Mouse (Mus musculus) adrenal gland, adult 18-20 months (tissue): ENCODE data around the gene Bicdl1. TPM values are rescaled to one million over a fixed set of nuclear protein-coding genes. Genes with fewer than 3 reads are reported as not detected.

Experiments
- DNase-seq, 2 experiments: peaks; one replicate each; pipeline ENCODE4 v3.0.0; 2021 to 2022; ENCODE audit warnings: low spot score in 2 of 2
- total RNA-seq, 2 experiments: library from RNA; stranded (reverse); gene quantifications; 1 replicate in 1 of 2; 2 replicates in 1 of 2; pipeline ENCODE4 v1.2.3; 2021

Gene Bicdl1
- total RNA-seq, 2 experiments from 2014 or later: 6.9 to 9.1 TPM

DNA sequence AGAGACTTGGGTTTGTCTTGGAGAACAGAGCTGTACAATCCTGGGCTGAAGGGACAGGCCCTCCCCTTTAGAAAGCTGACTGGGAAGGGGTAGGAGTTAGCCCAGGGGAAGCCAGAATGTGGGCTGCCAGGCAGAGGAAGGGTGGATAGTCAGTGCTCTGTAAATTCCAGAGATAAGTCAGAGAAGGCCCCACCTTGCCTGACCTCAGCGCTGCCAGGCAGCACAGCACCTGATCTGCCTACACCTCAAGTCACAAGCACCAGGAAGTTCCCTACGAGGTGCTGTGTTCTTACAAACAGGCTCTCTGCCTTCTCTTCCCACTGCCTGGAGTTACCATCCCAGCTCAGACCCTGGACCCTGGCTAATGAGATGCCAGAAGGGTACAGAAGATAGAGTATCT lies 61.0 kb downstream of the Bicdl1 start:
- DNase-seq: no peak

DNA sequence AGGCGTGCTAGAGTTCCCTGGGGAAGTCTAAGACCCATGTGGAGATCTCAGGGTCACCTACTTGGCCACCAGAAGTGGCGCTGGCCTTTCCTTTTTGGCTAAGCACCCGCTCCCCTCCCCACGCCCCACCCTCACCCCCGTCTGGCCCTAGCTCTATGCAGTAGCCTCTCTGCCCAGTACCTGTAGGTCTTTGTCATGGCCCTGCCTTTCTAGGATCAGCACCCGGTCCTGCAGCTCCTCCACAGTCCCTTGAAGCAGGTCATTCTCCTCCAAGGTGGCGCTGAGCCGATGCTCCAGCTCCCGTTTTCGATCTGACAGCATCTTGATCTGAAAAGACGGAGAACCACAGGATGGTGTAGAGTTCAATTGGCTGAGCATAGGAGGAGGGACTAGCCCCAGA lies 61.4 kb downstream of the Bicdl1 start:
- no peak for DNase-seq

DNA sequence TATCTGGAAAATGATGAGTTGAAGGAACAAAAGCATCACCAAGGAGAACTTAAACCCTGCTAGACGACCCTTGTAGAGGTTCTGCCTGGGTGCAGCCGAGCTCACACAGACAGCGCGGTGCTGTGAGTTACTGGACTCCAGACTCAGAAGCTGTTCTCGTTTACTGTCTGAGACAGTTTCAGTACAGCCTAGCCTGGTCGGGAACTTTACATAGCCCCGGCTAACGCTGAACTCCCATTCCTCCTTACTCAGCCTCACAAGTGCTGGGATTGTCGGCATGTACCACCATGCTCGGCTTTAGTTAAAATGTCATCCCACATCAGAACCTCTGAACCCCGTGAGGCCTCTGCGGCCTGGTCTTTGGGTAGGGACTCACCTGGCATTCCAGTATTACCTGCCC lies 62.4 kb downstream of the Bicdl1 start:
- DNase-seq: no peak

GRCm38 (mm10) chr5:115667894-115668293 lies 63.5 kb downstream of the Bicdl1 start:
- DNase-seq: no peak

DNA sequence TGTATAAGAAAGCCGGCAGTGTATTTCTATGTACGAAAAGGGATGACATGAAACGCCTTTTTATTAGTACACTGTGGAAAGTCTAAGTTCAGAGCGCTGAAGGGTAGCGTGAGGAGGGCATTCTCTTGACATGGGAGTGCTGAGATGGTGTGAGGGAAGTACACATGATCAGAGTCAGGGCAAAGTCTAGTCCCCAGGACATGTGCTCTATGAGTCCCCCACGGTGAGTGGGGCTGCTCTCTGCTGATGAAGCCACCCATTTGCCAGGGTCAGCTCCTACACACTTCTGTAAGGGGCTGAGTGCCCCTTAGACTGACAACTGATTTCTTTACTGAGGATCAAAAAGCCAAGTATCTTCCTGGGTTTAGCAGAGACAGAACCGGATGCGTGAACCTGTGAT lies 64.2 kb downstream of the Bicdl1 start:
- no peak for DNase-seq

- no peak for DNase-seq
Measured at GRCm38 (mm10) chr5:115666366-115667065, 64.9 kb downstream of the Bicdl1 start.

DNA sequence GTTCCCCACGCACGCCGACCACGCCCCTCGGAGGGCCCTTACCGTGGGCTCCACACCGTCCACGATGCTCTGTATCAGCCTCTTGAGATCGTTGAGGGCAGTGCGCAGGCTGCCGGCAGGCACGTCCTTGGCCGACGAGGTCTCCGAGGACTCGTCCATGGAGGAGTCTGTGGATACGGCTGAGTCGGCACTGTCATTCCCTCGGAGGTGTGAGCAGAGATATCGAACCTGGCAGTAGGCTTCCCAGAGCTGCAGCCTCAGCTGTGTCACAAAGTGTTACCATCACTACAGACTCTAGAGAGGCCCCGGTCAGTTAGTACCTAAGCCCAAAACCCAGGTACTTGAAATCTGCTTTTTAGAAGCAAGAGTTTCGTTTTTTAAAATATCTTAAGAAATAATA lies 68.8 kb downstream of the Bicdl1 start:
- DNase-seq: no peak

- DNase-seq: no peak
Measured at GRCm38 (mm10) chr5:115658352-115658751, 73.1 kb downstream of the Bicdl1 start.

GRCm38 (mm10) chr5:115657234-115657633 lies 74.2 kb downstream of the Bicdl1 start:
- no peak for DNase-seq

GRCm38 (mm10) chr5:115656677-115657076 lies 74.7 kb downstream of the Bicdl1 start:
- DNase-seq: no peak

- no peak for DNase-seq
Measured at GRCm38 (mm10) chr5:115653776-115654175, 77.6 kb downstream of the Bicdl1 start.

- DNase-seq: peak; percentile 100
Measured at GRCm38 (mm10) chr5:115652681-115653575, 78.5 kb downstream of the Bicdl1 start.

DNA sequence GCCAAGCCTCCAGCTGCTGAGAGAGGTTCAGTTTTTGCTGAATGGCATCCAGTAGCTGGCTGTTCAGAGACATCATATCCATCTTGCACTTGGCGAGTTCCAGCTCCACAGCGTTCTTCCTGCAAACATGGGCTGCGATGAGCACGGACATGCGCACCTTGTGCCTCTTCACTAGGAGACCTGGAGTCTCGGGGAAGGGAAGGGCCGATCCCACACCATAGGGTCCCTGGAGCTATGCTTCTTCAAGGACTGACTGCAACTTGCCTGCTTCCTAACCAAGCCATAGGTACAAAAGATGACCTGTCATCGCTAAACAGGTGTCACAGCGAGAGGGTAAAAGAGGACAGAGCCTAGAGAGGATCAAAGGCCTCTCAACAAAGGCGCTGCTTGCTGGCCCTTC lies 79.6 kb downstream of the Bicdl1 start:
- DNase-seq: no peak

- DNase-seq: no peak
Measured at GRCm38 (mm10) chr5:115650885-115651284, 80.5 kb downstream of the Bicdl1 start.

- no peak for DNase-seq
Measured at GRCm38 (mm10) chr5:115649699-115650098, 81.7 kb downstream of the Bicdl1 start.

GRCm38 (mm10) chr5:115648876-115649275 lies 82.5 kb downstream of the Bicdl1 start:
- no peak for DNase-seq

DNA sequence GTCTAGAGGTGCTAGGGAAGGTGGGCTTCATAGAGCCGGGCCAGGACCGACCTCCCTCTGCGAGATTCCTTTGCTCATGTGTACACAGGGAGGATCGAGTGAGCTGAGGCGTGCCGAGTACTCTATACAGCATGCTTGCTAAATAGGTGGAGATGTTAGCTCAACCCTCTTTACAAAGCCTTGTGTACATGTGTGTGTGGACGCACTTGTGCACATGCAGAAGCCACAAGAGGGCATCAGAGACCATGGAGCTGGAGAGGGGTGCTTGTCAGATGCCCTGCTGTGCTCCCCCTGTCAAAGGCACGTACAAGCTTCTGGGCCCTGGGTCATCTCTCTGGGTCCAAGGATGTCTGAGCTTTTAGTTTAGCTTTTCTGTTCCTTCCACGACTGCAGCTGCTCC lies 87.2 kb downstream of the Bicdl1 start:
- no peak for DNase-seq

- DNase-seq: no peak
Measured at GRCm38 (mm10) chr5:115635536-115635935, 95.9 kb downstream of the Bicdl1 start.

GRCm38 (mm10) chr5:115634046-115634445 lies 97.4 kb downstream of the Bicdl1 start:
- DNase-seq: no peak

DNA sequence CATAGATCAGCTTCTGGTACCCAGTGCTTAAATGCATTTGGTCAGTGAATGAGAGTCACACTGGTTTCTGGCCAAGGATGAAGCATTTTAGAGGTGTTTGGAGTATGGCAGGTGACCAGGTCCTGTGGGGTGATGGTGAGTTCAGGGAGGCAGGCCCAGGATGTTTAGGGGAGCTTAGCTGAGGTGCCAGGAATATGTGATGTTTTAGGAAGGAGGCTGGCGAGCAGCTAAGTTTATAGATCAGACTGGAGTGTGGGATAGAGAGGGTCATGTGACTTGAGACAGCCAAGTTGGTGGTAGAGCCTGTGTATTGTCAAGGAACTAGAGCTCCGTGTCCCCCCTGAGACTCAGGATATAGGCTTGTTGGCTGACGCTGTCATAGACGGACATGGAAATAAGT lies 98.4 kb downstream of the Bicdl1 start:
- DNase-seq: no peak

GRCm38 (mm10) chr5:115632358-115632714 lies 99.1 kb downstream of the Bicdl1 start:
- DNase-seq: peak; percentile 47 to 50
